Mouse (Mus musculus): ENCODE measurements around the gene Cldn12. TPM values are rescaled to one million over a fixed set of nuclear protein-coding genes. Genes with fewer than 3 reads are reported as not detected.

Cldn12 gene
- total RNA-seq (2014; fragmentation: Nextera tagmentation) (1.4 and 3.4 TPM in 2 replicates), total RNA-seq (2017) (4.2 and 7.5 TPM in 2 replicates)

DNA sequence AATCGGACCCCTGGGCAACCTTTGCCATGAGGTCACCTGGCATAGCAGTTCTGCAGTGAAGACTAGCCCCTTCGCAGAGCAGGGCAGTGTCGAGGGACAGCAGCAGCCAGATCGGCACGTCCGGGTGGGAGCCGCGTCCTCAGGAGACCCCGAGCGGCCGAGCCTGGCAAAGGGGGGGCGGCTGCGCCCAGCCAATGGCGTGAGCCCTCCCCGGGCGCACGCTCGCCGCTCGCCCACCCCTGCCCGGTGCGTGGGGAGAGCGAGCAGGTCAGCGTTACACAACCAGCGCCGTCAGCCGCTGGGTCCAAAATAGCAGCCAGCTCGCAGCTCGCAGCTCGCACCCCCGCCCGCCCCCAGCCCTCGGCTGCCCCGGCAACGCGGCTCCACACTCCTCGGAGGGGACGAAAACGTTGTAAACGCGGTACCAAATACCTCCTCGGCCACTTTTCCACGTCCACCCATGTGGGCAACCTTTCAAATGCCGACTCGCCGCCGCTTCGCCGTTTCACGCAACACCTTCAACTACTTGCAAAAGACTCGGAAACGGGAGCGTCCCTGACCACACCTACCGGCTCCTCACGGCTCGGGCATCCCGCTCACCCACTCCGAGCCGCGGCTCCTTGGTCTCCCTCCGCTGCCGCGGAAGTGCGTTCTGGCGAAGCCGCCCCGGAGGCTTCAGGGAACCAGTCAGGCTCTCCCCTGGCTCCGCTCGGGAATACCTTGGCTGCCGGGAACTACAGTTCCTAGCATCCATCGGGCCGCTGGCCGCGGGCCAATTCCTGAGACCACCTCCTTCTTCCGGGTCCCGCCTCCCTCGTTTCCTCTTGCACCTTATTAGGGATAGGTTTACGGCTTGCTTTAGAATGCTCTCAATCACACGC lies at the start of gene Cldn12:
Cldn12 (minus strand) TSS at position 763 of the 881 bp plus-strand sequence.
- peak; percentile 85 for ATAC-seq (replicated peaks; ENCODE audit: poor library complexity, severe bottlenecking)

GRCm38 (mm10) chr5:5562435-5562834 lies 47.7 kb upstream of the Cldn12 start:
- no peak for ATAC-seq (replicated peaks; ENCODE audit: poor library complexity, severe bottlenecking)

DNA sequence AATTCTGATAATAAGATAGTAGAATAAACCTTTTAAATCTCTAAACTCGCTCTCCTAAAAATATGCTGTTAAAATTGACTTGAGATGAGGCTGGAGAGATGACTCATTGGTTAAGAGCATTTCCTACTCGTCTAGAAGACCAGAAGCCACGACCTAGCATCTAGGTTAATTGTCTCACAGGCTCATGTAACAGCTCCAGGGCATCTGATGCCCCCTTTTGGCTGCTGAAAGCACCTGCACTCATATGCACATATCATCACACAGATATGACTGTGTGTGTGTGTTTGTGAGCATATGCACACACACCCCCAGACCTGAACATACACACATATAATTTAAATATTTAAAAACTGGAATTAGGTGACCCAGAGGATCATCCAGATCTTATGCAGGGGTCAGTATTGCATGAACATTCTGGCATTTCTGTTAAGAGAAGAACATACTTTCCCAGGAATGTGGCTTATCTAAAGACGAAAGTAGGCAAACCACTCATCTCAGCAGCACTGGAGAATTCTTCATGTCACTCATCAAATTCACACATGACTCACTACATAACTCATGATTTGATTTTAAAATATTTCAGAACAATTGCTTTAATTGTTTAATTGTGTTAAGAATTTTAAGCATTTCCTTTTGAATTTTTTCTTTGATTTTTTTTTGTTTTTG lies 46.4 kb upstream of the Cldn12 start:
- peak; percentile 23; the same call in 1 of the 2 replicates for ATAC-seq (replicated peaks; ENCODE audit: poor library complexity, severe bottlenecking)

DNA sequence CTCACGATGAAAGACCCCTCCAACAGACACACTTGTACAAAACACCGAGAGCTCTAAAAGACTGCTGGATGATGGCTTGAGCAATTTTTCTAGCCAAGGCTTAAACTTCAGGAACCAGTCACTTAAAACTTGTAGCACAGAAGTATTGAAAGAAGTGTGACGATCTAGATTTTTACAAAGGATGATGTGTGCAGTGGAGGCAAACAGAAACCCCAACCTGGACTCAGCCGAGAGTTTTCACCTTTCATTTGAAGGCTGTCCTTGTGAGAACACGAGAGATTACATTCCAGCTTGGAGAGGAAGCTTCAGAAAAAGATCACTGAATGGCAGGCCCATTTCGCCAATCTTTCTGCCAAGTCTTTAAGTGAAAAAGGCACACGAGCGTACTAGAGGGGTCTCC lies 45.0 kb upstream of the Cldn12 start:
- ATAC-seq (replicated peaks; ENCODE audit: poor library complexity, severe bottlenecking): no peak

DNA sequence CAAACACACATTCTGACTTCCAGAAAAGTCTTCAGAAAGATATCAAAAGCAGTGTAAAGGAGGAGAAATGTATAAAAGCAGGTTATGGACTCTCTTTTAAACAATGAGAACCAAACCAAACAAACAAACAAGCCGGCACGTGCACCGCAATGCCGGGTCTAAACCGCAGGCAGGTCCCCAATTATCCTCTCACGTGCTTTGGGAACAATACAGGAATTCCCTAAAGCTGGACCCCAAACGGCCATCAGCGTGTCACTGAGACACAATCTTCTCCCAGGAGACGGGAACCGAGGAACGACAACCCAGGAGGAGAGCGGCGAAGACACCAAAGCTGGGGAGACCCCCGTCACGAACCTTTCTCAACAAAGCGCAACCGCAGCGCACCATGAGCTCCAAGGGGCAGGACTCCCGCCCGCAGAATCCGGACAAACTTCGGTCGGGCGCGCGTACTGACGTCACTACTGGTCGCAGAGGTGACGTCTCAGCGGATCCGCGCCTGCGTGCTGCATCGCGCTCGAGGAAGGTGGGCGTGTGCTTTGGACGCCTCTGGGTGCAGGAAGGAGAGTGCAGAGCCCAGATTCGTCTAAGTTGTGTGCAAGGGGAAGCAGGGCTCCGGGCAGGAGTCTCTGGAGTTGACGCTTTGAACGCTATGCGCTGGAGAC lies 44.5 kb upstream of the Cldn12 start, which contains the start of gene Gtpbp10:
Gtpbp10 (minus strand) TSS at position 460 of the 662 bp plus-strand sequence.
- ATAC-seq (replicated peaks; ENCODE audit: poor library complexity, severe bottlenecking): peak; percentile 97

DNA sequence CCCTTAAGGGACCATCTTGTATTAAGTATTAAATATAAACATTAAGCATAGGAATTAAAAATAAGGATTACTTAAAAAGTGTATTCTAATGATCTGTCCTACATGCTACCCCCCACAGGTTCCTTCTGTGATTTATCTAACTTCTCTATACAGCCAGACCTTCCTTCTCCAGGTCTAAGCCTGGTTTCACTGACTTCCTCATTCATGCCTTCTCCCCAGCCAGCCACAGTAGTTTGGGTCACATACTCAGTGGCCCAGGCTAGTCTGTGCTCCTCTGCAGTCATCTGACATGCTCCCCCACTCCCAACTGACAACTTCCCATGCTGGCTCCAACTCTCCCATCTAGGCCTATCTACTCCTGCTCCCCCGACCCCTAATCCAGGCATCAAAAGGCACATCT lies 36.4 kb upstream of the Cldn12 start:
- peak; percentile 61 for ATAC-seq (replicated peaks; ENCODE audit: poor library complexity, severe bottlenecking)

DNA sequence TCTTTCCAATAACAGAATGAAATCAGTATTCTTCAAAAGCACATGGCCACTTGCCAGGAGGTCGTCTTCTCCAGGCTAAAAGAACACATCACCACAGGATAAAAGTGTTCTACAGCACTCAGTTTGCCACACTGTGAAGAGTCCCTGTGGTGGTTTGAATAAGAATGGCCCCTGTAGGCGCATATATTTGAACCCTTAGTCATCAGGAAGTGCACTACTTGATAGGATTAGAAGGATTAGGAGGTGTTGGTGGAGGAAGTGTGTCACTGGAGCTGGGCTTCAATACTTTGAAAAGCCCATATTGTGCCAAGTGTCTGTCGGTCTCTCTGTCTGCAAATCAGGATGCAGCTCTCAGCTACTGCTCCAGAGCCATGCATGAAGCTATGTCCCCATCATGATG lies 25.6 kb upstream of the Cldn12 start:
- ATAC-seq (replicated peaks; ENCODE audit: poor library complexity, severe bottlenecking): no peak

GRCm38 (mm10) chr5:5539771-5540170 lies 25.0 kb upstream of the Cldn12 start:
- ATAC-seq (replicated peaks; ENCODE audit: poor library complexity, severe bottlenecking): no peak

- no peak for ATAC-seq (replicated peaks; ENCODE audit: poor library complexity, severe bottlenecking)
Measured at GRCm38 (mm10) chr5:5536131-5536530, 21.4 kb upstream of the Cldn12 start.

DNA sequence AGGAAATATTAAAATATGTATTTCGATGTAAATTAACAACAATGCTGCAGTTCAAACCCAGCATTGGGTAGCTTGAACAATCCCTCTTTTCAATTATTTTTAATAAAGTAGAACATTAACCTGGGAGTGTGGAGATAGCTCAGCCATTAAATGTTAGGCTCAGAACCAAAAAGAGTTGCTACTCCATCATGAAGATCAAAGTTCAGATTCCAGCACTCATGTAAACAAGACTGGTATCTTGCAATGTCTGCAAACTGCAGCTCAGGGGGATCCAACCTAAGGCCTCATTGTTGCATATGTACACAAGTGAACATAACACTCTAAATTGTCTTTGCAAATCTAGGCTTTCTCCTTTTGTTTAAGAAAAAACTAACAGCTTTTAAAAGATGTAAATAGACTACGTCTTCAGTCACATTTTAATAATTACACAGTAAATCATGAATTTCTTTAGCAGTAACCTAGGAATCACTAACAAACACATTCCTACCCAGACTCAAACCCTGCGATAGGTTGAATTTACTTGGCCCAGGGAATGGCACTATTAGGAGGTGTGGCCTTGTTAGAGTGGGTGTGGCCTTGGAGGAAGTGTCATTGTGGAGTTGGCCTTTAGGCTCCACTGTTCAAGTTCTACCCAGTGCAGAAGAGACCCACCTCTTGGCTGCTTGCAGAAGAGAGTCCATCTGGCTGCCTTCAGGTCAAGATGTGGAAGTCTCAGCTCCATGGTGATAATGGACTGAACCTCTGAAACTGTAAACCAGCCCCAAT lies 19.1 kb upstream of the Cldn12 start:
- ATAC-seq (replicated peaks; ENCODE audit: poor library complexity, severe bottlenecking): no peak

DNA sequence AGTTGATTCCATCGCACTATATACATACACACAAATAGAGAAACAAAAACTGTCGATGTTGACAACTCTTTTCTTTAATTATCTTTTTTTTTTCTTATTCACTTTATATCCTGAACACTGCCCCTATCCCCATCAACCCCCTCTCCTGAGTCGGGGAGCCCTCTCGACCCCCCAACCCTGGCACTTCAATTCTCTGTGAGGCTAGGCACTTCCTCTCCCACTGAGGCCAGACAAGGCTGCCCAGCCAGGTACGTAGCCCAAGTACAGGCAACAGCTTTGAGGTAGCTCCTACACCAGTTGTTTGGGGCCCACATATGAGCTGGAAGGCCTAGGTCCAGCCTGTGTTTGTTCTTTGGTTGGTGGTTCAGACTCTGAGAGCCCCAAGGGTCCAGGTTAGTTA lies 653 bp upstream of the Cldn12 start:
- no peak for ATAC-seq (replicated peaks; ENCODE audit: poor library complexity, severe bottlenecking)

- ATAC-seq (replicated peaks; ENCODE audit: poor library complexity, severe bottlenecking): no peak
Measured at GRCm38 (mm10) chr5:5511401-5511800, 3.4 kb downstream of the Cldn12 start.

DNA sequence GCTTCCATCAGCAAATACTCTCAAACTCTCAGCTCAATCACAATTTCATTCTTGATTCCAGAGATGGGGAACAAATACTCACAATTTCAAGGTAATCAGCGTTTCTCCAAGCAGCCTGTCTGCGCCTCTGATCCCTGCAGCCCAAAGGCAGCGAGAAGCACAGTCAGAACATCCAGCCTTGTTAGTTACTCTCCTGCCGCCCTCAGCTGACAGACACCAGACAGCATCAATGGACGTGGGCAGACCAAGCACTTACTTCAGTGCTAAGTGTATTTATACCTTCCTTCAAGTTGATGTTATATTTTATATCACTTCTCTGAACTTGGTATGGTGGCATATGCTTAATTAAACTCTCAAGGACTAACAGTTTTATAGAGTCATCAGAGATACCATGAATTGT lies 3.8 kb downstream of the Cldn12 start:
- ATAC-seq (replicated peaks; ENCODE audit: poor library complexity, severe bottlenecking): no peak

DNA sequence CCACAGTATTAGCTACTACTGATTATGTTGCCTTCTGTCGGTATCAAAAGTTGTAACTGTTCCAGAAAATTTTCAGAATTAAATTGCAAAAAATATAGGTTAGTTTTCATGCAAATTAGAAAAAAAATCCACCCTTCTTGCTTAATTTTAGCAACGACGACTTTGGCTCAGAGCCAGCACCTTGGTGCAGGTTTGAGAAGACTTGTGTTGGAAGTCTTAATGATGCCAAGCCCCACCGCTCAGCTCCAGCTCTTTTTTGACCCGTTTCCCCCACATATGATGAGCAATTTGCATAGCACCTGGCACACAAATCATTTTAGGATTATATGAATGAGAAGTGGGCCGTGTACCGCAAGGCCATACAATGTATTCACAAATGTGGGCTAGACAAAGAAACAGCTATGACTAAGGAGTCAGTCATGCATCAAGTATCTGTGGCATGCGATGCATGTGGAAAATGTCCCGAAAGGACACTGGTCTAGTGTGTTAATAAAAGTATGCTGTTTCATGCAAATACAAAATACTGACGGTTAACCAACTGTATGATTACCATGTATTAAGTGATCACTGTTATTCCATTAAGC lies 4.4 kb downstream of the Cldn12 start:
- ATAC-seq (replicated peaks; ENCODE audit: poor library complexity, severe bottlenecking): no peak

DNA sequence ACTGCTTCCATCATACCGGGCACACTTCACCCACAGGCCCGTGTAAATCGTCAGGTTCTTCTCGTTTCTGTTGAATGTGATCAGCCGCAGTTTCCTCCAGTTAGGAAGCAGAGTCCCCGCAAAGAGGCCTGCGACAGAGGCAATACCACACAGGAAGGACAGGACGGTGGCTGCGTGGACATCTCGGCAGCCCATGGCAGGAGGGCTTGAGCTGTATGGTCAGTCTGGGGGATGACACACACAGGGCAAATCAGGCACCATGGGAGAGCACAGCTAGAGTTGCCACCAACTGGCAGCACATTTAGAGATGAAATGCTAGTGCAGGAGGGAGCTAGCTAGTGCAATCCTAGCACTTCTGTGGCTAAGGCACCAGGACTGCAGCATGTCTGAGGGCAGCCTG lies 6.5 kb downstream of the Cldn12 start:
- peak; percentile 18; the same call in 1 of the 2 replicates for ATAC-seq (replicated peaks; ENCODE audit: poor library complexity, severe bottlenecking)

- ATAC-seq (replicated peaks; ENCODE audit: poor library complexity, severe bottlenecking): peak; percentile 78
Measured at GRCm38 (mm10) chr5:5507701-5508225, 7.0 kb downstream of the Cldn12 start.

- no peak for ATAC-seq (replicated peaks; ENCODE audit: poor library complexity, severe bottlenecking)
Measured at GRCm38 (mm10) chr5:5504456-5504855, 10.3 kb downstream of the Cldn12 start.

- ATAC-seq (replicated peaks; ENCODE audit: poor library complexity, severe bottlenecking): no peak
Measured at GRCm38 (mm10) chr5:5503381-5503780, 11.4 kb downstream of the Cldn12 start.

DNA sequence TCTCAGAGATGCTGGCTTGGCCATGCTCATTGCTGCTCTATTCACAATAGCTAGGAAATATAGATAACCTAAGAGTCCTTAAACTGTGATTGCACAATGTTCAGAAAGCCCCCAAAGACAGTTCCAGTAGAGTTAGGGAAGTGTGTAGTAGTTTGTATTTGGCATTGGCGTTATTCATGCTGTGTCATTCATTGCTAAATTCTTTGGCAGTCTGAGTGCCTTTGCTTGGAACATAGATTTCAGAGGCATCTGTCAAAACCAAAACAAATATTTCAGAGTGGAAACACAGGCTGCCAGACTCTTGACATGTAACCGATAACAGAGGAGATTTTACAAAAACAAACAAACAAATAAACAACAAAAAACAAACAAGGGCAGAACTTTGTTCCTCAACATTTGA lies 13.2 kb downstream of the Cldn12 start:
- peak; percentile 95 for ATAC-seq (replicated peaks; ENCODE audit: poor library complexity, severe bottlenecking)

GRCm38 (mm10) chr5:5496393-5496792 lies 18.4 kb downstream of the Cldn12 start:
- no peak for ATAC-seq (replicated peaks; ENCODE audit: poor library complexity, severe bottlenecking)

Data from granulocyte monocyte progenitor cell, adult 5-6 weeks (primary cell).